Mouse (Mus musculus) thymus, adult 2 months (tissue): Measurements from ENCODE around the gene Ugt1a8.

Source experiments
- CTCF ChIP-seq: fragments of 200-500 bp; IDR thresholded peaks from 2 replicates; pipeline ENCODE4 v1.5.1; 2012; ENCODE audit warnings: mild to moderate bottlenecking, control low read depth, low read length, moderate library complexity, borderline replicate concordance; ENCODE audit not compliant: control insufficient read depth, poor library complexity, insufficient read depth; ENCODE audit errors: extremely low read depth
- POLR2A ChIP-seq: fragments of 200-500 bp; IDR thresholded peaks from 2 replicates; pipeline ENCODE4 v1.6.1; 2012; ENCODE audit warnings: mild to moderate bottlenecking, low read length, control low read depth, moderate library complexity; ENCODE audit not compliant: control insufficient read depth, poor library complexity, insufficient read depth; ENCODE audit errors: extremely low read depth

DNA sequence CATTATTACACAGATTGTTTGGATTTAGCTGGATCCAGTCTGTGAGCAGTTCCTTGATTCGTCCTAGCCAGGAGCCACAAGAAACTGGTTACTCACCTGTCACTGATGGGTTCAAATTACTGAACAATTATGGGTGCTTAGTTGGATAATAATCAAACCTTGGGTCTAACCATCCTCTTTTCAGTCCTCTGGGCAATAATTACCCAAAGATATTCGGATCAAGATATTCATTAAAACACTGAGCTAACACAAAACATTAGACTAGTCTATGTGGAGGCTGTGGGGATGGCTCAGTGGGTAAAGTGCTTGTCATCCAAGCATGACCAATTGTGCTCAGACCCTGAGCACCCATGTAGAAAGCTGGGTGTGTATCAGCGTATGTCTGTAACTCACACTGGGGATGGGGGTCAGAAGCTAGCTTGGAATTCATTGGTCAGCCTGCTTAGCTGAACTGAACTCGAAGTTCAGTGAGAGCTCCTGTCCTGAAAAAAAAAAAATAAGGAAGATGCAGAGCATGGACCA, 148.3 kb downstream of the Ugt1a8 start:
- TF ChIP-seq POLR2A (no peak), CTCF (no peak)
